In genomic region chr17:83630787-83631678, GRCm38 (mm10) we compare ENCODE assay signal across 8 mouse cellular contexts. TPM values are rescaled to one million over a fixed set of nuclear protein-coding genes. Genes with fewer than 3 reads are reported as not detected.
DNase-seq lines count a peak whose midpoint lies in the region; ATAC-seq lines count a peak whose summit lies in the region.

No protein-coding gene starts in this region.

- peak overlapping the region; percentile 64 for H3K4me3 ChIP-seq in embryonic facial prominence, embryonic 10.5 days
- peak overlapping the region; percentile 58 for H3K4me3 ChIP-seq in hindbrain, embryonic 12.5 days
- peak overlapping the region; percentile 47 for H3K4me3 ChIP-seq in limb, embryonic 11.5 days (ENCODE audit: low read depth, low read length)
- H3K4me3 ChIP-seq in midbrain, embryonic 11.5 days (ENCODE audit: low read depth, low read length): peak overlapping the region; percentile 50

- no peaks in the 10 kb centered on the region for H3K9me3 ChIP-seq in embryonic facial prominence, embryonic 10.5 days
- 0 out of 2 replicates have a peak, but pooled peaks cover 5% of the 10 kb centered on the region for H3K9me3 ChIP-seq in hindbrain, embryonic 12.5 days (replicated peaks)
- no peaks in the 10 kb centered on the region for H3K9me3 ChIP-seq in limb, embryonic 11.5 days (ENCODE audit: control insufficient read depth, low read length)
- no peaks in the 10 kb centered on the region for H3K9me3 ChIP-seq in midbrain, embryonic 11.5 days (ENCODE audit: control insufficient read depth, low read length)

- peak overlapping the region; percentile 95 for H3K4me2 ChIP-seq in hindbrain, embryonic 12.5 days (replicated peaks)
- peak overlapping the region; percentile 85 for H3K4me2 ChIP-seq in limb, embryonic 11.5 days (ENCODE audit: low read depth, severe bottlenecking)
- peak overlapping the region; percentile 69 for H3K4me2 ChIP-seq in midbrain, embryonic 11.5 days

- ATAC-seq in hindbrain, embryonic 12.5 days (ENCODE audit: low FRiP score): peak; percentile 54
- ATAC-seq in limb, embryonic 11.5 days (ENCODE audit: insufficient number of reproducible peaks, low FRiP score, low TSS enrichment, low read depth): no peak; the same call in 1 of the 2 replicates
- peak; percentile 41 for ATAC-seq in midbrain, embryonic 11.5 days (ENCODE audit: low FRiP score)
- no peak for ATAC-seq in cerebellum, adult (ENCODE audit: insufficient number of reproducible peaks, low FRiP score, low TSS enrichment)

- peak; percentile 9 to 34 for DNase-seq in left cerebral cortex, adult 18-20 months (ENCODE audit: low spot score in 2 of 2)
- DNase-seq in left cerebral cortex, adult 11 months (ENCODE audit: low spot score): no peak
- DNase-seq in embryonic facial prominence, embryonic 10.5 days (ENCODE audit: low spot score): peak; percentile 57
- peak; percentile 62 for DNase-seq in limb, embryonic 11.5 days (ENCODE audit: low spot score)
- peak; percentile 94 for DNase-seq in midbrain, embryonic 11.5 days (ENCODE audit: low spot score, missing footprints)
- DNase-seq in spleen, adult 18-20 months: peak; percentile 11 to 28

- H3K27me3 ChIP-seq in embryonic facial prominence, embryonic 10.5 days (replicated peaks; ENCODE audit: low read depth, poor library complexity, severe bottlenecking): peaks cover 94% of the 10 kb centered on the region
- H3K27me3 ChIP-seq in hindbrain, embryonic 12.5 days: peaks cover 82% of the 10 kb centered on the region
- H3K27me3 ChIP-seq in limb, embryonic 11.5 days (ENCODE audit: control insufficient read depth, insufficient read depth, low read length): peaks cover 48% of the 10 kb centered on the region
- H3K27me3 ChIP-seq in midbrain, embryonic 11.5 days (ENCODE audit: control insufficient read depth, insufficient read depth, low read length): peaks cover 42% of the 10 kb centered on the region

- peaks cover 28% of the 10 kb centered on the region for H3K4me1 ChIP-seq in embryonic facial prominence, embryonic 10.5 days
- peaks cover 24% of the 10 kb centered on the region for H3K4me1 ChIP-seq in hindbrain, embryonic 12.5 days
- peaks cover 10% of the 10 kb centered on the region; the same call in 1 of the 2 replicates for H3K4me1 ChIP-seq in limb, embryonic 11.5 days (ENCODE audit: control insufficient read depth, insufficient read depth, low read length)
- H3K4me1 ChIP-seq in midbrain, embryonic 11.5 days (ENCODE audit: control insufficient read depth, insufficient read depth, low read length): peaks cover 20% of the 10 kb centered on the region

- H3K27ac ChIP-seq in embryonic facial prominence, embryonic 10.5 days (replicated peaks): peak overlapping the region; percentile 63; the same call in 1 of the 2 replicates
- H3K27ac ChIP-seq in hindbrain, embryonic 12.5 days: no peak overlapping the region
- no peak overlapping the region for H3K27ac ChIP-seq in limb, embryonic 11.5 days (replicated peaks; ENCODE audit: low read depth, low read length)
- H3K27ac ChIP-seq in midbrain, embryonic 11.5 days (ENCODE audit: low read depth, low read length): no peak overlapping the region

- no peaks in the 10 kb centered on the region for H3K36me3 ChIP-seq in embryonic facial prominence, embryonic 10.5 days (replicated peaks)
- H3K36me3 ChIP-seq in hindbrain, embryonic 12.5 days: no peaks in the 10 kb centered on the region
- H3K36me3 ChIP-seq in limb, embryonic 11.5 days (ENCODE audit: control insufficient read depth, insufficient read depth, low read length): no peaks in the 10 kb centered on the region
- H3K36me3 ChIP-seq in midbrain, embryonic 11.5 days (ENCODE audit: control insufficient read depth, insufficient read depth, low read length): no peaks in the 10 kb centered on the region

- WGBS in embryonic facial prominence, embryonic 10.5 days: 3% methylated on average over 109 of the region's 109 CpGs
- 2% methylated on average over 105 of the region's 109 CpGs for WGBS in hindbrain, embryonic 12.5 days
- 3% methylated on average over 97 of the region's 109 CpGs for WGBS in limb, embryonic 11.5 days
- 2% methylated on average over 107 of the region's 109 CpGs for WGBS in midbrain, embryonic 11.5 days

- H3K9ac ChIP-seq in hindbrain, embryonic 12.5 days: peak overlapping the region; percentile 63
- H3K9ac ChIP-seq in limb, embryonic 11.5 days (ENCODE audit: low read length): peak overlapping the region; percentile 28
- 0 out of 2 replicates have a peak overlapping the region, but pooled peaks have one; percentile 28 for H3K9ac ChIP-seq in midbrain, embryonic 11.5 days (ENCODE audit: low read length)

RNA-seq across cellular contexts. Expression of gene Kcng3, which starts 0.7 kb away (rescaled TPM):
- 10 to 100 TPM; 10.6 to 11.7 TPM for total RNA-seq in left cerebral cortex, adult 18-20 months (2021)
- polyA plus RNA-seq in embryonic facial prominence, embryonic 10.5 days (2016; fragmentation: Nextera tagmentation; extraction: Ambion mirVana): not detected in 2 replicates
- 0.09 and 0.14 TPM in 2 replicates for polyA plus RNA-seq in hindbrain, embryonic 12.5 days (2016; fragmentation: Nextera tagmentation; extraction: Ambion mirVana)
- polyA plus RNA-seq in limb, embryonic 11.5 days (2014; fragmentation: Nextera tagmentation; extraction: Ambion mirVana): not detected in 2 replicates
- polyA plus RNA-seq in midbrain, embryonic 11.5 days (2014; fragmentation: Nextera tagmentation; extraction: Ambion mirVana): not detected in 2 replicates

Comparison
In these comparisons a context has a peak if more than half of its experiments do, and no peak if none do; other contexts are left out.
1. ATAC-seq: peak in hindbrain, embryonic 12.5 days (single experiment) and midbrain, embryonic 11.5 days (single experiment); none in limb, embryonic 11.5 days (single experiment) and cerebellum, adult (single experiment).
2. Peak in every context shown above with its lines, with median percentiles within 50 percentile points of each other: H3K4me3 ChIP-seq, H3K4me2 ChIP-seq and H3K9ac ChIP-seq.